Mouse (Mus musculus): Measurements from ENCODE around the gene Pla2g15. TPM values are rescaled to one million over a fixed set of nuclear protein-coding genes. Genes with fewer than 3 reads are reported as not detected.
A peak's percentile ranks its signal among the peaks of the same experiment; 100 is the strongest.

Pla2g15 gene
- polyA plus RNA-seq, 1 experiment: 1.9 TPM

DNA sequence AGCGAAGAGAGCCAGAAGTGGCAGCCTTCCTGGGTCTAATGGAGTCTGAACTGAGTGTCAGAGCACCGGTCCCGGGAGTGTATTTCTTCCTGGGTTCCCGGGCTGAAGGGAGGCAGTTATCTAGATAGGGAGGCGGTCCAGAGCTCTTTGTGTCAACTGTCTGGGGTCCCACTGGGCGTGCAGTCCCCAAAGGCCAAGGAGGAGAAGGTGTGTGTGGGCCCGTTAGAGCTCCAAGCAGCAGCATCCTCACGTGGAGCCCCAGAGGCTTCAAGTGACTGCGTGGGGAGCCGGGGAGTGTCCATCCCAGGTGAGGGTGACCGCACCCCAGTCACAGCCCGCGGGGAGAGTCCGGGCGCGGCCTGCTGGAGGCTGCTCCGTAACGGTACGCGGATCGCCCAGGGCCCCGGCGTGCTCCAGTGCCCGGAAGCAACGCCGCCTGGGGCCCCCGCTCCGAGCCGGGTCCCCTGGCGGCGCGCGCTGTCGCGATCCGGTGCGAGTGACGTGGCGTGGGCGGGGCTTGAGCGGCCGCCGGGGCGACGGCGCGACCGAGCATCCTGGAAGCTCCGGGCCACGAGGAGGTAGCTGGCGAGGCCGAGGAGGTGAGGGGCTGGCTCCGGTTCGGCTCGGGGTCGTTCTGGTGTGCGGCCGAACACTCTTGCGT, 18.3 kb downstream of the Pla2g15 start, which contains the start of gene Slc7a6:
TSS of gene Slc7a6 (plus strand) at position 502 of the 661 bp plus-strand sequence.
- peak within 1 kb of the TSS; percentile 91 for H3K4me3 ChIP-seq (ENCODE audit: control insufficient read depth, low read depth, low read length)
- peak within 1 kb of the TSS; percentile 97 for H3K27ac ChIP-seq (ENCODE audit: control insufficient read depth, insufficient read depth, low read depth, low read length)
- TF ChIP-seq CTCF (IDR thresholded peaks at IDR 0.05; ENCODE audit: control insufficient read depth, insufficient read depth, insufficient replicate concordance, low read depth, low read length) (no peak), POLR2A (IDR thresholded peaks at IDR 0.05; ENCODE audit: control insufficient read depth, low read depth, low read length) (peak; percentile 79)
- peaks cover 11% of the 10 kb centered on the region for H3K4me1 ChIP-seq (ENCODE audit: control insufficient read depth, insufficient read depth, low read length)
- no peaks in the 10 kb centered on the region for H3K36me3 ChIP-seq (ENCODE audit: control insufficient read depth, insufficient read depth, low read length)
- H3K27me3 ChIP-seq (ENCODE audit: control insufficient read depth, insufficient read depth, low read length): no peaks in the 10 kb centered on the region

DNA sequence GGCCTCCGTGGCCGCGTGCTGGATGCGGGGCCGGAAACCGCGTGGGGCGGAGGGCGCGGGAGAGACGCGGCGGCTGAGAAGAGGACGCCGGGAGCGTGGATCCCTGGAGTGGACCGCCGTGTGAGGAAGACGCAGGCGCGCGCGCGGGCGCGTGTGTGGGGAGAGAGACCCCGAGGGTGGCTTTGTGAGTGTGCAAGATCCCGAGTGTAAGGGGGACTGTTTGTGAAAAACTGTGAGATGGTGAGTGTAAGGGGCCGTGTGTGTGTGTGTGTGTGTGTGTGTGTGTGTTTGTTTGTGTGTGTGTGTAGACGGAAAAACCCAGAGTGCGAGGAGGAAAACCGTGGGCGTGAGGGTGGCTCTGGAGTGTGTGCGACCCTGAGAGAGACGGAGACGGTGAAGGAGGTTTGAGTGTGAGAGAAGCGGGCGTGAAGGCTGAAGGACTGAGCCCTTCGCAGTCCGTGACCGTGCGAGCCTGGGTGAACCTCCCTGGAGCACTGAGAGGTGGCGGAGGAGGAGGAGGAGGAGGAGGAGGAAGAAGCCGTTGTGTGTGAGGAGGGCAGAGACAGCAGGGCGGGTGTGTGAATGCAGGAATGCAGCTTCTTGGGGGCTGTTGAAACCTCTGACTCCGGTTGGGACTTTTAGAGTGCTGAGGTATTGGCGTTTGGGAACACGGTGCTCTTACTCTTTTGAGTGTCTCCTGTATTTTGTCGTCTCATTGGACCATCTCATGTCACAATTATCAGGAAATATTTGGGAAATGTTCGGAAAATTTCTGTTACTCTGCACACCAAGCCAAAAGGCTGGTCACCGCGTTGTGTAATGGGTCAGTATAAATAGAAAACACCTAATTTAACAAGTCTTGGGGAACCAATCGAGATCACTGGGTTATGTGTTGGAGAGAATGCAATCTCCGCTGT, 19.1 kb downstream of the Pla2g15 start:
- peak overlapping the region; percentile 97 for H3K27ac ChIP-seq (ENCODE audit: control insufficient read depth, insufficient read depth, low read depth, low read length)

DNA sequence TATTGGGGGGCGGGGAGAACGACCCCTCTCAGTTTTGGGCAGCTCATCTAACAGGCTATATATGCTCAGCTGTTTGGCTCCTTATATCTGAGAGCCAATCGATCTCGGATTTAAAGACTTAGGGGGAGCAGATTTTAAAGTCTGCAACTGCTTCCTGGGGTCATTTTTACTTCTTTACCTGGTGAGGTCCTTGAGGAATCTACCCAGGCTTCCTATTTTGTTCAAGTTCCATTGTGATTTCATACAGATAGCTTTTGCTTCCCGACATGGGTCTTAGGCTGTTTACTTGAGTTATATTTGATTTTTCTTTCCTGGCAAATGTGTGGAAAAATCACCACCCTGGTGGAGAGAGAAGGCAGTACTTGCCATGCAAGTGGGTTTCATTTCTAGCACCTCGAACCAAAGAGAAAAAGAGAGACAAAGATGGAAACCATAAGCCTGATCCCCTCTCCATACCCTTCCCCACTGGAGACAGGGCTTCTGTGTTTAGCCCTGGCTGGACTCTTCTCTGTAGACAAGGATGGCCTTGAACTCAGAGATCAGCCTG, 19.8 kb downstream of the Pla2g15 start:
- Histone ChIP-seq H3K4me1 (ENCODE audit: control insufficient read depth, insufficient read depth, low read length) (peaks cover 11% of the 10 kb centered on the region), H3K27ac (ENCODE audit: control insufficient read depth, insufficient read depth, low read depth, low read length) (peak overlapping the region; percentile 97), H3K27me3 (ENCODE audit: control insufficient read depth, insufficient read depth, low read length) (no peaks in the 10 kb centered on the region), H3K4me3 (ENCODE audit: control insufficient read depth, low read depth, low read length) (peak overlapping the region; percentile 91), H3K36me3 (ENCODE audit: control insufficient read depth, insufficient read depth, low read length) (no peaks in the 10 kb centered on the region)
- no peak for TF ChIP-seq CTCF (IDR thresholded peaks at IDR 0.05; ENCODE audit: control insufficient read depth, insufficient read depth, insufficient replicate concordance, low read depth, low read length)
- no peak for TF ChIP-seq POLR2A (IDR thresholded peaks at IDR 0.05; ENCODE audit: control insufficient read depth, low read depth, low read length)

More for the DNA sequence above, 19.1 kb downstream of the Pla2g15 start:
- peak overlapping the region; percentile 91 for H3K4me3 ChIP-seq (ENCODE audit: control insufficient read depth, low read depth, low read length)
- H3K4me1 ChIP-seq (ENCODE audit: control insufficient read depth, insufficient read depth, low read length): peaks cover 11% of the 10 kb centered on the region
- peak; percentile 12; the same call in 1 of the 2 replicates for TF ChIP-seq POLR2A (IDR thresholded peaks at IDR 0.05; ENCODE audit: control insufficient read depth, low read depth, low read length)
- no peak for TF ChIP-seq CTCF (IDR thresholded peaks at IDR 0.05; ENCODE audit: control insufficient read depth, insufficient read depth, insufficient replicate concordance, low read depth, low read length)
- H3K36me3 ChIP-seq (ENCODE audit: control insufficient read depth, insufficient read depth, low read length): no peaks in the 10 kb centered on the region
- no peaks in the 10 kb centered on the region for H3K27me3 ChIP-seq (ENCODE audit: control insufficient read depth, insufficient read depth, low read length)

DNA sequence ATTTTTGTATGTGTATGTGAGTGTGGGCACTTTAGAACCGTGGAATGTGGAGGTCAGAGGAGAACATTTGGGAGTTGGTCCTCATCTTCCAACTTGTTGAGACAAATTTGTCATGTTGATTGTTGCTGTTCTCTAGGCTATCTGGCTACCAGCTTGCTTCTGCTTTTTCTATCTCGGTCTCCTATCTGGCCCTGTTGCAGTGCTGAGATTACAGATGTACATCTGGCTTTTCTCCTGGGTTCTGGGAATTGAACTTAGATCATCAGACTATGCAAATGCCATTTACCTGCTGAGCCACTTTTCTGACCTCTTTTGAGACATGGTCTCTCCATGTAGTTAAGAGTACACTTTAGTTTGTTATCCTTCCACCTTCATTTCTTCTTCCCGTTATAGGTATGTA, 23.4 kb downstream of the Pla2g15 start:
- Histone ChIP-seq H3K4me1 (ENCODE audit: control insufficient read depth, insufficient read depth, low read length) (peaks cover 7% of the 10 kb centered on the region), H3K4me3 (ENCODE audit: control insufficient read depth, low read depth, low read length) (no peak overlapping the region), H3K27me3 (ENCODE audit: control insufficient read depth, insufficient read depth, low read length) (no peaks in the 10 kb centered on the region), H3K27ac (ENCODE audit: control insufficient read depth, insufficient read depth, low read depth, low read length) (no peak overlapping the region), H3K36me3 (ENCODE audit: control insufficient read depth, insufficient read depth, low read length) (no peaks in the 10 kb centered on the region)
- TF ChIP-seq POLR2A (IDR thresholded peaks at IDR 0.05; ENCODE audit: control insufficient read depth, low read depth, low read length) (no peak), CTCF (IDR thresholded peaks at IDR 0.05; ENCODE audit: control insufficient read depth, insufficient read depth, insufficient replicate concordance, low read depth, low read length) (no peak)

DNA sequence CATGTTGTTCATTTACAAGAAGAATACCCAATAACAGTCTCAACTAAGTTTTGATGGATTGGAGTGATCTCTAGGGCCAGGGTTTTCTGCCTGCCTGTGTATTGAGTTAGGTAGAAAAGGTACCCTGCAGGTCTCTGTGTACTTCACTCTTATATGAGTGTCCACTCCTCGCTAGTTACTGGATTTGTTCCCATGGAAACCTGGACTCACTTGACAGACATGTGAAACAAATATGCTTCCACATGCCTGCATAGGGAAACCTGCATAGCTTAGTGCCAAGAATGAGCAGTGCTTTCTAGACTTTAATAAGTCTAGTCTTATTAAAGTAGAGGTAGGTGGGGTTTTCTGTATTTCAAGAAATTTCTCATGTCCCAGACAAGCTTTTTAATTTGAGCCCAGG, 26.7 kb downstream of the Pla2g15 start:
- no peak overlapping the region for H3K4me3 ChIP-seq (ENCODE audit: control insufficient read depth, low read depth, low read length)
- no peaks in the 10 kb centered on the region for H3K4me1 ChIP-seq (ENCODE audit: control insufficient read depth, insufficient read depth, low read length)
- no peak for TF ChIP-seq POLR2A (IDR thresholded peaks at IDR 0.05; ENCODE audit: control insufficient read depth, low read depth, low read length)
- TF ChIP-seq CTCF (IDR thresholded peaks at IDR 0.05; ENCODE audit: control insufficient read depth, insufficient read depth, insufficient replicate concordance, low read depth, low read length): no peak
- no peaks in the 10 kb centered on the region for H3K27me3 ChIP-seq (ENCODE audit: control insufficient read depth, insufficient read depth, low read length)
- H3K27ac ChIP-seq (ENCODE audit: control insufficient read depth, insufficient read depth, low read depth, low read length): no peak overlapping the region
- no peaks in the 10 kb centered on the region for H3K36me3 ChIP-seq (ENCODE audit: control insufficient read depth, insufficient read depth, low read length)

DNA sequence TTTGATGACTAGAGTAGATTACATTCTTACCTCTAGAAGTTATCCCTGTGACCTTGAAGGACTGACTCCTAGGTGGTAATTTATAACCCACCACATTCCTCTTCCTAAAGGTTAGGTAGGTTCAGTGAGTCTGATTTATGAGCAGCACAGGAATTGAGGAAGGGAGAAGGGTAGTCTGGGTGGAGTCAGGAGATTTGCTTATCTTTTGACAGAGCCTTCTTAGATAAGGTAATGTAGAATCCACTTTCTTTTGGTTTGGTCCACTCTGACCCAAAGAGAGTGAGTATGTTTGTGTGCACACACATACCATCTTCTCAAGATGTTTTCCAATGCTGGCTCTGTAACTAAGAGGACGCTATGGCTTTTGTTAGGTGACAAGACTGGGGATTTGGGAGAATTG, 27.4 kb downstream of the Pla2g15 start:
- H3K27ac ChIP-seq (ENCODE audit: control insufficient read depth, insufficient read depth, low read depth, low read length): no peak overlapping the region
- TF ChIP-seq POLR2A (IDR thresholded peaks at IDR 0.05; ENCODE audit: control insufficient read depth, low read depth, low read length) (no peak), CTCF (IDR thresholded peaks at IDR 0.05; ENCODE audit: control insufficient read depth, insufficient read depth, insufficient replicate concordance, low read depth, low read length) (no peak)
- no peaks in the 10 kb centered on the region for H3K36me3 ChIP-seq (ENCODE audit: control insufficient read depth, insufficient read depth, low read length)
- H3K27me3 ChIP-seq (ENCODE audit: control insufficient read depth, insufficient read depth, low read length): no peaks in the 10 kb centered on the region
- no peaks in the 10 kb centered on the region for H3K4me1 ChIP-seq (ENCODE audit: control insufficient read depth, insufficient read depth, low read length)
- no peak overlapping the region for H3K4me3 ChIP-seq (ENCODE audit: control insufficient read depth, low read depth, low read length)

DNA sequence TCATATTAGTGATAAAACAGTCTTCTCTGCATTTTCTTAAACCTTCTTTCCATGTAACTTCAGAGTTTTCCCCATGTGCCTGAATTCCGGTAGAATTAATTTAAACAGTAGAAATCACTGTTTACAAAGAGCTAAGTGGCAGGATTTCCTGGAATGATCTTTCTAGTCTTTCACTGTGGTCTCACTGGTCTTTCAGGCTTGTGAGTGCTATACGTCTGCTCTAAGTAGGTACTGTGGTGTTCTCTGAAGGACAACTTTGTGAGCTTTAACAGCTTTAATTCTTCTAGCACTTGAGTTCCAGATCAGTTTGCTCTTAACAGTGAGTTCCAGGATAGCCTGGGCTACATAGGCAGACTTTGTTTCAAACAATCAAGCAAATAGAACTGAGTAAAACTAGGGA, 28.2 kb downstream of the Pla2g15 start:
- no peak overlapping the region for H3K4me3 ChIP-seq (ENCODE audit: control insufficient read depth, low read depth, low read length)
- no peaks in the 10 kb centered on the region for H3K27me3 ChIP-seq (ENCODE audit: control insufficient read depth, insufficient read depth, low read length)
- H3K4me1 ChIP-seq (ENCODE audit: control insufficient read depth, insufficient read depth, low read length): no peaks in the 10 kb centered on the region
- TF ChIP-seq POLR2A (IDR thresholded peaks at IDR 0.05; ENCODE audit: control insufficient read depth, low read depth, low read length) (no peak), CTCF (IDR thresholded peaks at IDR 0.05; ENCODE audit: control insufficient read depth, insufficient read depth, insufficient replicate concordance, low read depth, low read length) (no peak)
- no peak overlapping the region for H3K27ac ChIP-seq (ENCODE audit: control insufficient read depth, insufficient read depth, low read depth, low read length)
- H3K36me3 ChIP-seq (ENCODE audit: control insufficient read depth, insufficient read depth, low read length): no peaks in the 10 kb centered on the region

Measured in testis, adult 2 months (tissue).